Mouse (Mus musculus) neural tube, embryonic 12.5 days (tissue): Measurements from ENCODE around the gene Prpsap1. TPM values are rescaled to one million over a fixed set of nuclear protein-coding genes. Genes with fewer than 3 reads are reported as not detected.

Source experiments
- ATAC-seq: fragments of 200-750 bp; cut with Nextera tagmentation; 2 replicates; pipeline ENCODE4 v1.8.0; 2017; ENCODE audit warnings: low read depth, mild to moderate bottlenecking, moderate TSS enrichment, moderate library complexity; ENCODE audit not compliant: low FRiP score
- H3K27ac ChIP-seq: fragments of 300-500 bp; sonication (generic); 2 replicates; pipeline ENCODE4 v1.5.1; 2016
- H3K27me3 ChIP-seq: fragments of 300-500 bp; sonication (generic); replicated peaks from 2 replicates; pipeline ENCODE4 v1.6.1; 2016; ENCODE audit warnings: mild to moderate bottlenecking
- H3K36me3 ChIP-seq: fragments of 300-500 bp; sonication (generic); 2 replicates; pipeline ENCODE4 v1.6.1; 2016; ENCODE audit warnings: mild to moderate bottlenecking
- H3K4me1 ChIP-seq: fragments of 300-500 bp; sonication (generic); 2 replicates; pipeline ENCODE4 v1.6.1; 2016
- H3K4me2 ChIP-seq: fragments of 300-500 bp; sonication (generic); replicated peaks from 2 replicates; pipeline ENCODE4 v1.6.1; 2016; ENCODE audit warnings: mild to moderate bottlenecking
- H3K4me3 ChIP-seq: fragments of 300-500 bp; sonication (generic); 2 replicates; pipeline ENCODE4 v1.5.1; 2016
- H3K9ac ChIP-seq: fragments of 300-500 bp; sonication (generic); 2 replicates; pipeline ENCODE4 v1.6.1; 2016; ENCODE audit warnings: mild to moderate bottlenecking
- H3K9me3 ChIP-seq: fragments of 300-500 bp; sonication (generic); 2 replicates; pipeline ENCODE4 v1.6.1; 2016; ENCODE audit warnings: mild to moderate bottlenecking
- WGBS: fragments of 180-500 bp; shearing (Covaris S2); methylation state at CpG from one replicate; pipeline ENCODE4 v1.1.7; 2016; 5-methylcytosine and 5-hydroxymethylcytosine counted together
- polyA plus RNA-seq: library from polyadenylated mRNA; unstranded; fragments of >200 nt; fragmentation: Nextera tagmentation; extraction: Ambion mirVana; gene quantifications from 2 replicates; pipeline ENCODE4 v1.2.1, GENCODE M21; 2016

Prpsap1 gene
- polyA plus RNA-seq, 1 experiment from 2014 or later = 200 TPM

- Histone ChIP-seq H3K4me1 (peaks cover 11% of the 10 kb centered on the region; the same call in 1 of the 2 replicates), H3K4me2 (no peak overlapping the region), H3K9me3 (0 out of 2 replicates have a peak, but pooled peaks cover 5% of the 10 kb centered on the region), H3K4me3 (no peak overlapping the region), H3K27me3 (peaks cover 18% of the 10 kb centered on the region), H3K36me3 (no peaks in the 10 kb centered on the region), H3K9ac (no peak overlapping the region), H3K27ac (no peak overlapping the region)
- ATAC-seq = no peak
- WGBS = 16% methylated on average over 19 of the region's 19 CpGs
These were observed 47.6 kb downstream of the Prpsap1 start for GRCm38 (mm10) chr11:116446308-116446887.

GRCm38 (mm10) chr11:116445596-116446307, 48.2 kb downstream of the Prpsap1 start:
- no peak overlapping the region for H3K9ac ChIP-seq
- peaks cover 11% of the 10 kb centered on the region; the same call in 1 of the 2 replicates for H3K4me1 ChIP-seq
- 0 out of 2 replicates have a peak, but pooled peaks cover 5% of the 10 kb centered on the region for H3K9me3 ChIP-seq
- H3K4me2 ChIP-seq = 0 out of 2 replicates have a peak overlapping the region, but pooled peaks have one; percentile 16
- no peak overlapping the region for H3K27ac ChIP-seq
- H3K4me3 ChIP-seq = no peak overlapping the region
- peaks cover 18% of the 10 kb centered on the region for H3K27me3 ChIP-seq
- H3K36me3 ChIP-seq = no peaks in the 10 kb centered on the region
- 30% methylated on average over 16 of the region's 16 CpGs for WGBS
- ATAC-seq = peak; percentile 52; the same call in 1 of the 2 replicates

- no peak for ATAC-seq
- WGBS = 92% methylated on average over 6 of the region's 6 CpGs
- Histone ChIP-seq H3K36me3 (peaks cover 4% of the 10 kb centered on the region), H3K27ac (no peak overlapping the region), H3K4me3 (no peak overlapping the region), H3K9me3 (no peaks in the 10 kb centered on the region), H3K27me3 (peaks cover 15% of the 10 kb centered on the region), H3K4me1 (peaks cover 11% of the 10 kb centered on the region; the same call in 1 of the 2 replicates), H3K9ac (no peak overlapping the region), H3K4me2 (no peak overlapping the region)
These were observed 50.1 kb downstream of the Prpsap1 start for GRCm38 (mm10) chr11:116443935-116444334.

- Histone ChIP-seq H3K36me3 (peaks cover 6% of the 10 kb centered on the region), H3K9ac (no peak overlapping the region), H3K27me3 (peaks cover 15% of the 10 kb centered on the region), H3K4me1 (peaks cover 11% of the 10 kb centered on the region; the same call in 1 of the 2 replicates), H3K4me2 (no peak overlapping the region), H3K27ac (no peak overlapping the region), H3K9me3 (no peaks in the 10 kb centered on the region), H3K4me3 (no peak overlapping the region)
- 87% methylated on average over 6 of the region's 6 CpGs for WGBS
- ATAC-seq = no peak
These were observed 50.7 kb downstream of the Prpsap1 start for GRCm38 (mm10) chr11:116443311-116443710.

GRCm38 (mm10) chr11:116442867-116443177, 51.2 kb downstream of the Prpsap1 start:
- no peaks in the 10 kb centered on the region for H3K9me3 ChIP-seq
- H3K4me2 ChIP-seq = no peak overlapping the region
- H3K4me1 ChIP-seq = peaks cover 11% of the 10 kb centered on the region; the same call in 1 of the 2 replicates
- 78% methylated on average over 6 of the region's 6 CpGs for WGBS
- no peak overlapping the region for H3K27ac ChIP-seq
- peaks cover 15% of the 10 kb centered on the region for H3K27me3 ChIP-seq
- no peak overlapping the region for H3K4me3 ChIP-seq
- no peak for ATAC-seq
- peaks cover 6% of the 10 kb centered on the region for H3K36me3 ChIP-seq
- 0 out of 2 replicates have a peak overlapping the region, but pooled peaks have one; percentile 1 for H3K9ac ChIP-seq

- no peak overlapping the region for H3K27ac ChIP-seq
- H3K9ac ChIP-seq = 0 out of 2 replicates have a peak overlapping the region, but pooled peaks have one; percentile 1
- peaks cover 11% of the 10 kb centered on the region for H3K36me3 ChIP-seq
- H3K4me3 ChIP-seq = no peak overlapping the region
- no peaks in the 10 kb centered on the region for H3K9me3 ChIP-seq
- H3K4me1 ChIP-seq = peaks cover 16% of the 10 kb centered on the region
- H3K27me3 ChIP-seq = peaks cover 12% of the 10 kb centered on the region
- H3K4me2 ChIP-seq = no peak overlapping the region
- 82% methylated on average over 15 of the region's 15 CpGs for WGBS
- ATAC-seq = no peak
These were observed 51.7 kb downstream of the Prpsap1 start for GRCm38 (mm10) chr11:116442129-116442866.

- Histone ChIP-seq H3K9ac (no peak overlapping the region), H3K36me3 (peaks cover 27% of the 10 kb centered on the region), H3K4me3 (no peak overlapping the region), H3K27me3 (no peaks in the 10 kb centered on the region), H3K27ac (peak overlapping the region; percentile 7; the same call in 1 of the 2 replicates), H3K9me3 (no peaks in the 10 kb centered on the region), H3K4me1 (peaks cover 29% of the 10 kb centered on the region), H3K4me2 (no peak overlapping the region)
- 88% methylated on average over 7 of the region's 7 CpGs for WGBS
- ATAC-seq = no peak
These were observed 53.5 kb downstream of the Prpsap1 start for GRCm38 (mm10) chr11:116440408-116441068.

GRCm38 (mm10) chr11:116439269-116440240, 54.4 kb downstream of the Prpsap1 start:
- WGBS = 82% methylated on average over 19 of the region's 19 CpGs
- no peak overlapping the region for H3K27ac ChIP-seq
- no peak overlapping the region for H3K9ac ChIP-seq
- peaks cover 34% of the 10 kb centered on the region for H3K4me1 ChIP-seq
- H3K4me2 ChIP-seq = no peak overlapping the region
- H3K36me3 ChIP-seq = peaks cover 27% of the 10 kb centered on the region
- no peak for ATAC-seq
- no peaks in the 10 kb centered on the region for H3K27me3 ChIP-seq
- H3K4me3 ChIP-seq = no peak overlapping the region
- no peaks in the 10 kb centered on the region for H3K9me3 ChIP-seq

GRCm38 (mm10) chr11:116437541-116437940, 56.5 kb downstream of the Prpsap1 start:
- ATAC-seq = no peak
- Histone ChIP-seq H3K9me3 (no peaks in the 10 kb centered on the region), H3K4me2 (peak overlapping the region; percentile 84), H3K4me1 (peaks cover 29% of the 10 kb centered on the region), H3K4me3 (no peak overlapping the region), H3K9ac (no peak overlapping the region), H3K27ac (no peak overlapping the region), H3K36me3 (peaks cover 27% of the 10 kb centered on the region), H3K27me3 (no peaks in the 10 kb centered on the region)
- WGBS = 85% methylated on average over 11 of the region's 11 CpGs

- Histone ChIP-seq H3K4me1 (peaks cover 29% of the 10 kb centered on the region), H3K4me2 (peak overlapping the region; percentile 84), H3K4me3 (no peak overlapping the region; the same call in 1 of the 2 replicates), H3K9me3 (no peaks in the 10 kb centered on the region), H3K27me3 (no peaks in the 10 kb centered on the region), H3K9ac (peak overlapping the region; percentile 40), H3K36me3 (peaks cover 27% of the 10 kb centered on the region), H3K27ac (peak overlapping the region; percentile 8; the same call in 1 of the 2 replicates)
- ATAC-seq = no peak
- WGBS = 69% methylated on average over 4 of the region's 4 CpGs
These were observed 57.2 kb downstream of the Prpsap1 start for GRCm38 (mm10) chr11:116436725-116437331.
